Mouse (Mus musculus) ovary, postnatal 14 days (tissue): ENCODE measurements around the gene Ccdc175.

Experiments used
- DNase-seq: peaks from one replicate; pipeline ENCODE4 v3.0.0; 2022; ENCODE audit warnings: low spot score

The Ccdc175 gene

GRCm38 (mm10) chr12:72184929-72185328 is at the start of gene Ccdc175:
TSS of gene Ccdc175 (minus strand) at chr12:72185029.
- no peak for DNase-seq

DNA sequence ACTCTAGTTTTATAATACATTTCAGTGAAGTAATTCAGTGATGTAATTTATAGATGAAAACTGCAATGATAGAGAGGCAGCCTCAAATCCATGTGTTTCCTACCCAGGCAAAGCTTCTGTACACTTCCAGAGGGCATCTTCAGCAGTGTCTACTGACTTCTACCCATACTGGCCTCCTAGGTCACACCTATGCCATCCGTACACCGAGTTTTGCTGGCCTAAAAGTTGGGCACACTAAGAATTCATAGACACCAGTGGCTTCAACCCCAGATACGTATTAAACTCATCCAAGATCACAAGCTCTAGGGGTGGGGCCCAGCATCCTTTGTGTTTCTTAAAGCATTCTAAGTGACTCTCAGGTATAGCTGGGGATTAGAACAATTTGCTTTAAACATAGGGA is 49.3 kb upstream of the Ccdc175 start:
- no peak for DNase-seq

DNA sequence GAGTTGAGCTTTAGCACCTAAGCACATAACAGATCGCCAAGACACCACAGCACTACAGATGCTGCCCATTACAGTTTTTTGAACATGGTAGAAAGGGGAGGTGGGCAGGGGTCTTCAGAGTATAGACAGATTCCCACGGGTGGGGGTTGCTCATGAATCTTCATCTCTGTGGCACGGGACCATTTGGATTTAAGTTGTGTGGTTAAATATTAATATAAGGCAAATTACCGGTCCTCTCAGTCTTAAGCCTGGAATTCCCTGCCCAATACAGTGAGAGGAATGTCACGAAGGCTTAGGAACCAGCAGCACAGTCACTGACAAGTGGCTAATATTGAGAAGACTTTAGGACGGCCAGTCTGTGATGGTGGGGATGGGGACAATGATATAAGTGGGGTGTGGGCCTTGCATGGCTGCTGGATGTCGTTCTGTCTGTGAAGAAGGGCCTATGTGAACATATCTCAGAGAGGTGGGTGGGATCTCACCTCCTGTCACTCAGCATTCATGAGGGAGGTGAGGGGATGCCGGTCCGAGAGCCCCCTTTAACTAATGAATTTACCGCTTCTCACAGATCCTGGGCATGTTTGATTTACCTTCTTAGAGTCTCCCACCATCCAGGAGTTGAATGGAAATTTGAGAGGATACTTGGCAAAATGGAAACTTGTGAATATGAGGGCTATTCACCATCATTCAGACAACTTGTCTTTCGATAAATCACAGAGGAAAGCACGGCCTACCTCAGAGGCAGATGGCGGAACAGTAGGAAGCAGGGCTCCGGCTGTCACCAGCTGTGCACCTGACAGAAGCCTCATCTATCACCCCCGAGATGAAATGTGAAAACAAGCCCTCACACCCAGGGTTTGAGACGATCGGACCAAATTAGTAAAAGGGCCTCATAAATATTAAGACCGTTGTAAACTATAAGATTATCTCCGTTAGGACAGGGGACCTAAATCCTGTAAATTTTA is 48.3 kb upstream of the Ccdc175 start:
- no peak for DNase-seq

DNA sequence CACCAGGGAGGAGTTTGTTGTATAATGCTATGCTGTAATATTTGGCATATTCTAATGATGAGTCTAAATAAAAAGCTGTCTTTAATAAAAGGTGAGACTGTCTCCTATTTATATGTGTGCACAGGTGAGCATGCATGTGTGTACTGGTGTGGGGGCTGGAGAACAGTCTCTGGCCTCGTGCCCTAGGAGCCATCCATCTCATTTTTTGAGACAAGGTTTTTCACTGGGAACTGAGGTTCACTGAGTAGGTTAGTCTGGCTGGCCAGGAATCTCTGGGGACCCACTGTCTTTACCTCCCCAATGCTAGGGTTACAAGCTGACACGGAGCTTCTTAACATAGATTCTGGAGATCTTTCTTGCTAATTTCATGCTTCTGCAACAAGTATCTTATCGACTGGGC is 47.3 kb upstream of the Ccdc175 start:
- no peak for DNase-seq

GRCm38 (mm10) chr12:72229451-72230196 is 44.8 kb upstream of the Ccdc175 start:
- no peak for DNase-seq

GRCm38 (mm10) chr12:72227731-72228130 is 42.9 kb upstream of the Ccdc175 start:
- no peak for DNase-seq

DNA sequence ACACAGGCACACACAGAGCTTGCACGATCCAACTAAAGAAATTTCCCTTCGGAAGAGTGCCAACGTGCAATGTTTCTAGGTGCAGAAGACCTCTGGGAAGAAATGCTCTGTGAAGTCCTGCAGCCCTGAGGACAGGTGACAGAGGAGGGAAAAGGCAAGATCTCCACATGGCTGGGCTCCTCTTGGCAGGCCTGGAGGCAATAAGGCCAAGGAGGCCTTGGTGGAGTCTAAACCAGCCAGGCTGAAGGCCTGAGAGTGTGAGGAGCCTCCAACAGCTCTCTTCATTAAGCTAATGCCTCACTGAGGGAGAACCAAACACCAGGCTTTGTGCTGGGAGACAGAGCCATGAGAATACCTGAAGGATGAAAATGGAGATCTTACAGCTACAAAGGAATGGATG is 40.5 kb upstream of the Ccdc175 start:
- DNase-seq = no peak

- DNase-seq = no peak
These were observed 38.8 kb upstream of the Ccdc175 start for GRCm38 (mm10) chr12:72223557-72224102.

DNA sequence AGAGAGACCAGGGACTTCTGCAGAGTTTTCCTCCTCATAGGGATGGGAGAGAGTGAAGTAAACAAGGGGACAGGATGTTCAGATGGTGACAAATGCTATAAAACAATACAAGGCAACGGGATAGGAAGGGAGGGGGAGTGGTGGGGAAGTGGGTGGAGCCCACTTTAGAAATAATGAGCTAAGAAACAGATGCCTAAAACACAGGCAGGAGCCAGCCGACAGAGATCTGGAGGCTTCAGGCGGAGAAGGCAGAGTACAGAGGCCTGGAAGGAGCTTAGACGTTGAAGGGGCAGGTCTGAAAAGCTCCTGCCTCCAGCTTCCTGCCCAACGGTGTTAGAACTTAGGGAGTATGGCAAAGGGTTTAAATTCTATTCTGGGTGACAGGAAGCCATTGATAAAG is 28.7 kb upstream of the Ccdc175 start:
- no peak for DNase-seq

DNA sequence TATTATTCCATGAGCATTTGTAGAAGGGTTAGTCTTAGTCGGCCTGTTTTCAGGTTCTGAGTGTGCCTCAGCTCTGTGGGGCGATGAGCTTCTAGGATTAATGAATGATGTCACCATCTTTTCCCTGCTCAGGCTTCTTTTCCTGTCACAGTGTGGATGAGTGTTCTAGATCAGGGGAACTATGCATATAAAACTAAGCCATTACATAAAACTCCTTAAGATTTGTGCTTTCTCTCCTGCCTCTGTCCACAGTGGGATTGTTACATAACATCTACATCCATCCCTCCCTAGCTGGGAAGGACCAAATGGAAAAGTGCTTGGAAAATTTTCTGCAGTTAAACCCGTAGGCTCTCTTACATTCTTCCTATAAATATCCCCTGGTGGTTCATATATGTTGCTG is 16.0 kb upstream of the Ccdc175 start:
- DNase-seq = no peak

DNA sequence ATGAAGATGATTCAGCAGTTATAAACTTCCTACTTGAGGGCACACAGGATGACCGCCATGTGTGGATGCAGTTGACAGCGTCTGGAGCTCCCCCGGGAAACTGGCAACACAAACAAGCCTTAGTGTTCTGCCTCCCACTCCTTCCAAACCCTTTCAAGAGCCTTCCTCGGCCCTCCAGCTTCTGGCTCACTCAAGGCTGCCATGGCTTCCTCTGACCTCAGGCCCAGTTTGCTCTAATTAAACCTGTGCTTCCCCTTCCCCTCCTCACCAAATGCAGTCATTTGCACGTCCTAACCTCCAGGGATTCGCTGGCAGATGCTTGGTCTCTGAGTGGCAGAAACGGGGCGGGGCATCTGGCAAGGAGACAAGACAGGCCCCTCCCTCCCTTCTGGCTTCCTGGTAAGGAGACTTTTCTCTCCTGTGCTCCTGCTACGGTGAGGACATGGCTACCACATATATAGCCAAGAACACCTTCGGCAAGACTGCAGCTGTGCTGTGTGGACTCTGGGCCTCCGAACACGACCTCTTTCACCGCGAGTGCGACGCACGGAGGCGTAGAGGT is 13.2 kb upstream of the Ccdc175 start:
- no peak for DNase-seq

- DNase-seq = no peak
These were observed 12.6 kb upstream of the Ccdc175 start for GRCm38 (mm10) chr12:72197434-72197833.

DNA sequence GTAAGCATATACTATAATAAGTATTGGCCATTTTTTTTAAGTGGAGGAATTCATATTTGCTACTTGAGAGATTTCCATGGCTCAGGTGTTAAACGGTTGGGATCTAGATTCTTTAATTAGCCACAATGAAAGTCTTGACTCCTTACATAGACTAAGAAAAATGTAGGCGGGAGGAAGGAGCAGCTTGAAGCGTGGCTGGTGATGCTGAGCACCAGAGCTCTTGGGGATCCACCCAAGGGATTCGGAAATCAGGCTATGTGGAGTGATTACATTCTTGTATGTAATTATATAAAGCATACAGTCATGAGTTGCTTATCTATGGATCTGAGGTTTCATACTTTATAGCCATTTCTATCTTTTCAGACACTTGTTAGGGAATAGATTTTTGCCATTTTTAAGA is 5.3 kb downstream of the Ccdc175 start:
- DNase-seq = no peak

DNA sequence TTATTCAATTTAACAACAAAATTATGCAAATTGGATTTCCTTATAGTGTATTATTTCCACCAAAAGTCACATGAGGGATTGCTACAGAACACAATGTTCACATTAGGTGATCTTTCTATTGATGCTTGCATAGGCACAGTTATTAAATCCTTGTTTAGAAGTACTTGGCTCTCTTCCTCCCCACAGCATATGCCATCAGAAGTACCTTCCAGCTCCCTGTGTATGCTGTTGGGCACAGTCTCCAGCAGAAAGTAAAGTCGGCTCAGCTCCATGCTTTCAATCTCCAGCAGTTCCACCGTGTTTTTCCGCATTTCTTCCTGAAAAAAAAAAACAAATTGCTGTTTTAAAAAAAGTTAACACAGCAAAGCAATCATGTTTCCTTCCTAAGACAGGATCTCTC is 6.5 kb downstream of the Ccdc175 start:
- DNase-seq = no peak

DNA sequence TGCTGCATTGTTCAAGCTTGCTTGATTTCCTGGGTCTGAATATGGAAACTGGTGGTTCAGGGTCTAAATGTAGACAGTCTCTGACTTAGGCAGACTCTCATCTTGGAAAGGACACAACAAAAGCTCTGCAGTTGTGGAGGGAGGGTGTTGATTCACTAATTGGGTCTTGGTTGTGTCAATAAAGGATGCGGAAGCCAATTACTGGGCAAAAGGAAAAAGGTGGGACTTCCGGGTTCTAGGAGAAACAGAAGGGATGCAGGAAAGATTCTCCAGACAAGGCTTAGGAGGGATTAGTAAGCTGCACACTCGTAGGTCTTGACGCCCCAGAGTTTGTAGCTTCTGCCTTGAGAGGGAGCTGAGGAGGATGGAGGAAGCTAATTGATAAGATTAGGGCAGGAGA is 26.4 kb downstream of the Ccdc175 start:
- DNase-seq = no peak

GRCm38 (mm10) chr12:72150786-72151185 is 34.0 kb downstream of the Ccdc175 start:
- DNase-seq = no peak

DNA sequence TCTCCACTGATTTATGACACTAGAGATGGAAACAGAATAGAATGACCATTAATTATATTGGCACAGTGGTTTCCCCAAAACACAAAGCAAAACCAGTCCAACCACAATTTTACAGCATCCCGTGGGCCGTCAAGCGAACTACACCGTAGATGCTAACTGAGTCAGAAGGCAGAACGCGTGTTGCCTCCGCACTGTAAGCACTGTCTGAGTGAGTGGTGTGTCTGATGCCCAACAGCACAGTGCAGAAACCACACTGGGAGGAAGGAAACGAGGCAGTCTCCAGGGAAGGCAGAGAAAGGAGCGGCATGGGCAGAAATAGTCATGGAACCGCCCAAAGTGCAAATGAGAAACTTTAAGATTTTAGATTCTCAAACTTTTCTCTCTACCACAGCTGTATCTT is 55.6 kb downstream of the Ccdc175 start:
- no peak for DNase-seq

DNA sequence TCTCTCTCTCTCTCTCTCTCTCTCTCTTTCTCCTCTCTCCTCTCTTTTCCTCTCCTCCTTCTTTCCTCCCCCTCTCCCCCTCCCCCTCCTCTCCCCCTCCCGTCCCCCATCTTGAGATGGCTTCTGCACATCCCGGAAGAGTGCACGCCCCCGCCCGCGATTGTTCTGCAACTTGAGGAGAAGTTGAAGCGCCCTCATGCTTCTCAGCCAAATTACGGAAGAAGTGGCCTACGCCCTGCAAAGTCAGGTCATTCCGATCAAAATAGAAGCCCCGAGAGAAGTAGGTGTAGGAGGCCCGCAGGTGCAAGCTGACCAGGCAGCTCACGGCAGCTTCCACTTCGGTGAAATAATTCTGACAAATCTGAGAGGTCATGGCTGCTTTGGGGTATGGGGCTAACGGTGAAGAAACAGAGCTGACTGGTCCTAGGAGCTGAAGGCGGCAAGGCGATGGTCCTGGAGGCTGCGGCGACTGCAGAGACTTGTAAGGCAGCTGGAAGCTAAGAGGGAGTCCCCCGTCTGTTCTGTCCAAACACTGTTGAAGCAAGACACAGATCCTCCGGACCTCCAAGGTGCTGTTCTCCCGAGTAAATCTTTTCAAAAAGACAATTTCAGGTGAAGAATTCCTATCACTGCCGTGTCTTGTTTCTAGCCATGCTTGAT is 69.0 kb downstream of the Ccdc175 start:
- no peak for DNase-seq

- no peak for DNase-seq
These were observed 69.7 kb downstream of the Ccdc175 start for GRCm38 (mm10) chr12:72115126-72115525.

DNA sequence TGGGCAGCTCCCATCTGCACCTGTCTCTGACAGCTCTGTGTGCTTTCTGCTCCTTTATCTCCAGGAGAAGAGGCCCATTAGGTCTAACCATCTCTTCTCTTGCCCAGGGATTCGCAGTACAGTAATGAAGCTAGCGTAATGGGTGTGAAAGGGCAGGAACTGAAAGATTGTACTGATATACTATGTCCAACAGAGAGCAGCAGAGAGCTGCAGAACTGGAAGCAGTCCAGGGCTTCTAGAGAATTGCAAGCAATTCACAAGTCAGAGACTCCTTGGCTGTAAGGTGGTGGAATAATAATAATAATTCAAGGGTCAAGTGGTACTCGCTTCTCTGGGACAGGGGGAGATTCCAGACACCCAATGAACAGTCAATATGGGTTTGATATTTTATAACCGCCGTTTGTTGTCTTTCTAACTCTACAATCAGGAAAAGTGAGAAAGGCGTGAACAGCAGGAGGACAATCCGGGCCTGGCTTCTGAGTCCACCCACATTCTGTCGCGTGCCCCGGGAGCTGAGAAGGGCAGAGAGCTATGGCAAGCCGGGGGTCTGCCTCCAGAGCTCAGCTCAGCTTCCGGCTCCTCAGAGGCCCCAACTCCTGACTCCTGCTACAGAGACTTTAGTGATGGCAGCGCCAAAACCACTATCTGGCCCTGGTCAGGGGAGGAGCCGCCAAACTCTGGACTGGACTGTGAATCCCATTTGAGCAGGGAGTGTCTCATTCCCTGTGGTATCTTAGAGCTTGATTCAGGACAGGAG is 80.1 kb downstream of the Ccdc175 start:
- DNase-seq = peak; percentile 61

DNA sequence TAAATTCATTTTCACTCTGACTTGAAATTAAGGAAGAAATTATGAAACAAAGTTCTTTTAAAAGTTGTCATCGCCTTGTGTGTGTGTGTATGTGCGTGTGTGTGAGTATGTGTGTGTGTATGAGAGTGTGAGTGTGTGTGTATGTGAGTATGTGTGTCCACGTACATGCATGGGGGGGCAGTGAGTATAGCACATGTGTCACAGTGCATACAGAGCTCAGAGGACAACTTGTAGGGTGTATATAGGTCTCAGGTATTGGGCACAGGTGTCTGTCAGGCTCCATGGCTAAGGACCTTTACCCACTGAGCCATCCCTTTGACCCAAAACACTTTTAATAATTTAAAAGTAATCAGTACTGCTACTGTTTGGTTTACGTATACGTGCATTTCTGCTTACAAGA is 80.8 kb downstream of the Ccdc175 start:
- no peak for DNase-seq
